ENCODE assay signal across 20 mouse cellular contexts in genomic region chr4:104550581-104551205, GRCm38 (mm10).
DNase-seq lines count a peak whose midpoint lies in the region; ATAC-seq lines count a peak whose summit lies in the region.
"Had no signal": no experiment of that assay in that cellular context is flagged by ENCODE, and none has a peak within 500 bp of the region (broad histone marks: within the 10 kb centered on the region; RNA-seq: fewer than 3 reads in every experiment).

No protein-coding gene starts in this region.

- H3K9me3 ChIP-seq in limb, embryonic 11.5 days (ENCODE audit: control insufficient read depth, low read length): no peaks in the 10 kb centered on the region
- H3K9me3 ChIP-seq in lung, embryonic 16.5 days (ENCODE audit: control insufficient read depth, low read length): no peaks in the 10 kb centered on the region
- H3K9me3 ChIP-seq: embryonic facial prominence, embryonic 12.5 days; heart, embryonic 12.5 days had no signal

- H3K36me3 ChIP-seq in limb, embryonic 11.5 days (ENCODE audit: control insufficient read depth, insufficient read depth, low read length): no peaks in the 10 kb centered on the region
- H3K36me3 ChIP-seq in lung, embryonic 16.5 days (ENCODE audit: control insufficient read depth, insufficient read depth, low read length): no peaks in the 10 kb centered on the region
- H3K36me3 ChIP-seq: embryonic facial prominence, embryonic 12.5 days; heart, embryonic 12.5 days had no signal

- 38% methylated on average over 4 of the region's 4 CpGs for WGBS in limb, embryonic 11.5 days
- WGBS in lung, embryonic 16.5 days: 43% methylated on average over 4 of the region's 4 CpGs

- no peak overlapping the region for H3K4me3 ChIP-seq in limb, embryonic 11.5 days (ENCODE audit: low read depth, low read length)
- no peak overlapping the region for H3K4me3 ChIP-seq in lung, embryonic 16.5 days (ENCODE audit: low read length)
- H3K4me3 ChIP-seq: embryonic facial prominence, embryonic 12.5 days; heart, embryonic 12.5 days had no signal

- H3K4me1 ChIP-seq in limb, embryonic 11.5 days (ENCODE audit: control insufficient read depth, insufficient read depth, low read length): peaks cover 8% of the 10 kb centered on the region; the same call in 1 of the 2 replicates
- H3K4me1 ChIP-seq in lung, embryonic 16.5 days (replicated peaks; ENCODE audit: control insufficient read depth, insufficient read depth, low read length): peaks cover 5% of the 10 kb centered on the region; the same call in 1 of the 2 replicates
- H3K4me1 ChIP-seq: heart, embryonic 12.5 days had no signal

- no peak for ATAC-seq in limb, embryonic 11.5 days (ENCODE audit: insufficient number of reproducible peaks, low FRiP score, low TSS enrichment, low read depth)
- ATAC-seq in lung, embryonic 16.5 days (ENCODE audit: low read depth): peak; percentile 85
- ATAC-seq: hindbrain, postnatal 0 days; intestine, postnatal 0 days; midbrain, embryonic 16.5 days had no signal

- no peaks in the 10 kb centered on the region for H3K27me3 ChIP-seq in limb, embryonic 11.5 days (ENCODE audit: control insufficient read depth, insufficient read depth, low read length)
- no peaks in the 10 kb centered on the region for H3K27me3 ChIP-seq in lung, embryonic 16.5 days (ENCODE audit: control insufficient read depth, insufficient read depth, low read depth, low read length)
- H3K27me3 ChIP-seq: embryonic facial prominence, embryonic 12.5 days; heart, embryonic 12.5 days had no signal

- peak; percentile 8 for DNase-seq in kidney, postnatal 14 days
- no peak for DNase-seq in kidney, postnatal 36 days
- peak; percentile 25 for DNase-seq in limb, embryonic 11.5 days (ENCODE audit: low spot score)
- DNase-seq in lung, postnatal 4 days: peak; percentile 8 to 26
- no peak for DNase-seq in urinary bladder, postnatal 14 days (ENCODE audit: low spot score)
- no peak for DNase-seq in retina, postnatal 1 day
- DNase-seq: adrenal gland, adult 2 months; cerebellum, adult 11-12 months; cerebellum, postnatal 25 days; gastrocnemius, postnatal 10 days; heart, adult 18-20 months; heart, postnatal 10 days; left cerebral cortex, postnatal 4 days; right cerebral cortex, adult 18-20 months had no signal

- H3K27ac ChIP-seq in limb, embryonic 11.5 days (replicated peaks; ENCODE audit: low read depth, low read length): no peak overlapping the region
- peak overlapping the region; percentile 48 for H3K27ac ChIP-seq in lung, embryonic 16.5 days (ENCODE audit: low read length)
- H3K27ac ChIP-seq: embryonic facial prominence, embryonic 12.5 days; hindbrain, postnatal 0 days had no signal

- H3K4me2 ChIP-seq in limb, embryonic 11.5 days (ENCODE audit: low read depth, severe bottlenecking): no peak overlapping the region
- H3K4me2 ChIP-seq in lung, embryonic 16.5 days (ENCODE audit: low read depth, low read length): no peak overlapping the region
- H3K4me2 ChIP-seq: embryonic facial prominence, embryonic 12.5 days; heart, embryonic 12.5 days had no signal

- no peak overlapping the region for H3K9ac ChIP-seq in limb, embryonic 11.5 days (ENCODE audit: low read length)
- H3K9ac ChIP-seq in lung, embryonic 16.5 days (ENCODE audit: low read length): no peak overlapping the region
- H3K9ac ChIP-seq: embryonic facial prominence, embryonic 12.5 days; heart, embryonic 12.5 days had no signal

Comparison
In these comparisons a context has a peak if more than half of its experiments do, and no peak if none do; other contexts are left out.
1. DNase-seq: peak in kidney, postnatal 14 days (single experiment), limb, embryonic 11.5 days (single experiment) and lung, postnatal 4 days (2 of 2); none in kidney, postnatal 36 days (0 of 2), urinary bladder, postnatal 14 days (single experiment) and retina, postnatal 1 day (single experiment).